Mouse (Mus musculus): ENCODE results near the gene Pih1d1.

Pih1d1 gene

GRCm38 (mm10) chr7:45193871-45194785 lies 40.0 kb downstream of the Pih1d1 start:
- Histone ChIP-seq H3K36me3 (ENCODE audit: control insufficient read depth, insufficient read depth, low read length, poor library complexity, severe bottlenecking) (no peaks in the 10 kb centered on the region), H3K27me3 (ENCODE audit: control insufficient read depth, insufficient read depth, low read length, poor library complexity, severe bottlenecking) (no peaks in the 10 kb centered on the region)
- DNase-seq (ENCODE audit: low read depth, low spot score): no peak

GRCm38 (mm10) chr7:45195341-45196175 lies 41.5 kb downstream of the Pih1d1 start:
- H3K36me3 ChIP-seq (ENCODE audit: control insufficient read depth, insufficient read depth, low read length, poor library complexity, severe bottlenecking): no peaks in the 10 kb centered on the region
- DNase-seq (ENCODE audit: low read depth, low spot score): no peak

GRCm38 (mm10) chr7:45196176-45196535 lies 42.1 kb downstream of the Pih1d1 start:
- Histone ChIP-seq H3K36me3 (ENCODE audit: control insufficient read depth, insufficient read depth, low read length, poor library complexity, severe bottlenecking) (no peaks in the 10 kb centered on the region), H3K27me3 (ENCODE audit: control insufficient read depth, insufficient read depth, low read length, poor library complexity, severe bottlenecking) (no peaks in the 10 kb centered on the region)
- no peak for DNase-seq (ENCODE audit: low read depth, low spot score)

More at GRCm38 (mm10) chr7:45195341-45196175, 41.5 kb downstream of the Pih1d1 start:
- no peaks in the 10 kb centered on the region for H3K27me3 ChIP-seq (ENCODE audit: control insufficient read depth, insufficient read depth, low read length, poor library complexity, severe bottlenecking)

GRCm38 (mm10) chr7:45196994-45197393 lies 42.9 kb downstream of the Pih1d1 start:
- H3K27me3 ChIP-seq (ENCODE audit: control insufficient read depth, insufficient read depth, low read length, poor library complexity, severe bottlenecking): no peaks in the 10 kb centered on the region
- DNase-seq (ENCODE audit: low read depth, low spot score): no peak
- H3K36me3 ChIP-seq (ENCODE audit: control insufficient read depth, insufficient read depth, low read length, poor library complexity, severe bottlenecking): no peaks in the 10 kb centered on the region

- H3K27me3 ChIP-seq (ENCODE audit: control insufficient read depth, insufficient read depth, low read length, poor library complexity, severe bottlenecking): no peaks in the 10 kb centered on the region
- DNase-seq (ENCODE audit: low read depth, low spot score): peak; percentile 81
- no peaks in the 10 kb centered on the region for H3K36me3 ChIP-seq (ENCODE audit: control insufficient read depth, insufficient read depth, low read length, poor library complexity, severe bottlenecking)
These were observed 44.3 kb downstream of the Pih1d1 start for GRCm38 (mm10) chr7:45198435-45198834.

GRCm38 (mm10) chr7:45198961-45199360 lies 44.9 kb downstream of the Pih1d1 start:
- no peak for DNase-seq (ENCODE audit: low read depth, low spot score)
- no peaks in the 10 kb centered on the region for H3K27me3 ChIP-seq (ENCODE audit: control insufficient read depth, insufficient read depth, low read length, poor library complexity, severe bottlenecking)
- no peaks in the 10 kb centered on the region for H3K36me3 ChIP-seq (ENCODE audit: control insufficient read depth, insufficient read depth, low read length, poor library complexity, severe bottlenecking)

- DNase-seq (ENCODE audit: low read depth, low spot score): no peak
- no peaks in the 10 kb centered on the region for H3K27me3 ChIP-seq (ENCODE audit: control insufficient read depth, insufficient read depth, low read length, poor library complexity, severe bottlenecking)
- no peaks in the 10 kb centered on the region for H3K36me3 ChIP-seq (ENCODE audit: control insufficient read depth, insufficient read depth, low read length, poor library complexity, severe bottlenecking)
These were observed 48.6 kb downstream of the Pih1d1 start for GRCm38 (mm10) chr7:45202654-45203053.

- DNase-seq (ENCODE audit: low read depth, low spot score): peak; percentile 96
- H3K36me3 ChIP-seq (ENCODE audit: control insufficient read depth, insufficient read depth, low read length, poor library complexity, severe bottlenecking): no peaks in the 10 kb centered on the region
- no peaks in the 10 kb centered on the region for H3K27me3 ChIP-seq (ENCODE audit: control insufficient read depth, insufficient read depth, low read length, poor library complexity, severe bottlenecking)
These were observed 50.5 kb downstream of the Pih1d1 start, which contains the start of gene Ccdc155 for GRCm38 (mm10) chr7:45204380-45205143. Gene Ccdc155, minus strand, starts transcription at chr7:45204892.

GRCm38 (mm10) chr7:45208260-45208659 lies 54.2 kb downstream of the Pih1d1 start:
- H3K27me3 ChIP-seq (ENCODE audit: control insufficient read depth, insufficient read depth, low read length, poor library complexity, severe bottlenecking): no peaks in the 10 kb centered on the region
- no peaks in the 10 kb centered on the region for H3K36me3 ChIP-seq (ENCODE audit: control insufficient read depth, insufficient read depth, low read length, poor library complexity, severe bottlenecking)
- DNase-seq (ENCODE audit: low read depth, low spot score): no peak
